Mouse (Mus musculus) regulatory T cell (primary cell): ENCODE measurements around the gene Nbeal2.
"Not testable (repeated sequence)": the region's sequence is repeated elsewhere in the genome, so short reads cannot be mapped to it uniquely, and the experiment has no call there.

ENCODE experiments used
- in situ Hi-C: fragments of 300-600 bp; cut with MboI, MseI; formaldehyde crosslinking; loops from one replicate; pipeline ENCODE4 v1.15.1; 2025; ENCODE audit warnings: high pct_unique_total_duplicates

Nbeal2 gene

DNA sequence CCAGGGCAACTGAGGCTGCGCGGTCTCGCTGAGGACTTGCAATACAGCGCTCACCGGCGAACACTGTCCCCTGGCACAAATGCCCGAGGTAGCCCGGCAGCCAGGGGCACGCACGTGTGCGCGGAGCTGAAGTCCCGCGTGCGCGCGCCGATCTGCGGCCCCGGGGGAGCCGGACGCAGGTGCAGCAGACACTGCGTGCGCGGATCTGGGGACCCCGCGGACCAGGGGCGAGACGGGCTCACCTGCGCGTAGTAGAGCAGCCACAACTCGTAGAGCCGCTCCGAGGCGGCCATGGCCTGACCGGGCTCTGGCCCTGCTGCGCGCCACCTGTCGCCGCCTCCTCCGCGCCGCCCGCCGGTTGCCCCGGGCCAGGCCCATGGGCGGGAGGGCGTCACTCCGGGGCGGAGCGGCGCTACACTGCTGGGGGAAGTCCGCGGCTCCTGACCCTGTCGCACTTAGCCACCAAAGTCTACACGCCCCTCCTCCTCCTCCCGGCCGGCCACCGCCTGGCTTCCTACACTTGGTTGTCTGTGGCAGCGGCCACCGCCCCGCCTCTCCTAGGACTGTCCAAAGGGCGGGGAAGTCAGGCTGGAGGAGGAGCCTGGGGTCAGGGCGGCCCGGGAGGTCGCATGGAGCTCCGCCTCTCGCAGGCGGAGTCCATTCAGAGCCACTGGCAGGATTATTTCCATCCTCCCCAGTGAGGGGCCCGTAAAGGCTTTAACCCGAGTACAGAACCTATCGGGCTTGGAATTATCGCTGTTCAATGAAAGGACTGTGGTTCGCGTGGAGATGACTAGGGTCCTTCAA, at the start of gene Nbeal2:
Gene Nbeal2, minus strand, starts transcription at position 507 of the 807 bp plus-strand sequence.
- in situ Hi-C loops, result no loop called here

DNA sequence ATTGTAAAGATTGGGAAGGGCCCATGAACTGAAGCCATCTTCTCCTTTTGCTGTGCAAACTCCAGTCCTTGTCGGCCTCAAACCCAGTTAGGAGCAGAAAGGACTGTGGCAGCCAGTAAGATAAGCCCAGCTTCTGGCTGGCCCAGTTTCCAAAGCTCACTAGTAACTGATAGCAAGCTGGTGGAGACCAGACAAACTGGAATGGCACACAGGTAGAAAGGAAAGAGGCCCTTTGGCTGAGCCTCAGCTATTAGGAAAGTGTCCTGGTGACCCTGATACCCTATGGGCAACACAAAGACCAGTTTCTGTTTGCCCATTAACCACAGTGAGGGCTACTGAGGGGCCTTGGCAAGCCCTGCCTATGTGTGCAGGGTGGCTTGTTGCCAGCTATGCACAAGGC, 48.9 kb upstream of the Nbeal2 start:
- in situ Hi-C loops, result no loop called here

DNA sequence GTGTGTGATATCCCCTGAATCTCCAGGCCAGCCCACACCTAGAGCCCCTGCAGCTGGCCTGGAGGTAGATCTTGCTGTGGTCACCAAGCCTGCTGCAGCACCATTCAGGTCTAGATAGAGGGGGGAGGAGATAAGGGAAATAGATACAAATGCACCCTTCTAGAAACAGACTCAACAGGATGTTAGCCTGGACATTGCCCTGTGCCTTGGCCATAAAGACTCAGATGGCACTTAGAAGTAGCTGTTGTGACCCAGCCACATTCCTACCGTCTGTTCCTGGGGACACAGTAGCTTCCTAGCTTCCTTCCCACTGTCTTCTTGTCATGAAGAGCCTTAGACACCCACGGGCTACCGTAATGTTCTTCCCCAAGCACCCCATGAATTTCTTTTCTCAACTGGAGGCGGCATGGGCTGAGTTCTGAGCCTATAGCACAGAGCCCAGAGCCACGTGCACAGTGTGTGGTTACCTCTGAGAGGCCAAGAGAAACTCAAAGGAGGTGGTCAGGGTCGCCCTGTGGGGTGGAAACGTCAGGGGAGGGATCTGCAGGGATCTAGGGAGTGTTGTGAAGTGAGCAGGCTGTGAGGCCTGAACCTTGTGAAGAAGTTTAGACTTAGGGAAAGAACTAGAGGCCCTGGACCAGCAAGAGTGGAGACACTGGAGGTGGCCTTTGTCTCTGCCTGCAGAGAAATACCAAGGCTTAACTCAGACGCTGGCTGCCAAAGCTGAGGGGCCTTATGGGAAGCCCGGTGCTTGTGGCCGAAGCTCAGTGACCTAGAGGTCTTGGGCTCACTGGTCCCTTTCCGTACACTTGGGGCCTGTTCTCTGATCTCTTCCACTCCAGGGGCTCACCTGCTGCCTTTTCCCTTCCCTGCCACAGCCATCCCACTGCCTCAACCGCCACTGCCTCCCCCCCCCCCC, 47.4 kb upstream of the Nbeal2 start:
- in situ Hi-C loops, result no loop called here

DNA sequence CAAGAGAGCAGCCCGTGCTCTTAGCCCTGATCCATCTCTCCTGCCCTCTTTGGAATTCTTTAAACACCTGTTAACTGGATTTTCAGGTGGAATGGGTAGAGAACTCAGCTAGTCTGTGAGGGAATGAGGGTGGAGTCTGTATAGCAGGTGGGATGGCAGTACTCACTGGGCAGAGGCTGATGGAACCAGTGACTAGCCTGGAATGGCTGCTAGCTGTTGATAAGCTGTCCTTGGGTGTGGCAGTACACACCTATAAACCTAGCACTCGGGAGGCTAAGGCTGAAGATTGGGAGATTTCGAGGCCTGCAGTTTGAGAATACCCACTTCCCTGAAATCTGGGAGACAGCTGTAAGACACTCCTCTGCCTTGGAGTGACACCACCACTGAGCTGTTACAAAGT, 45.6 kb upstream of the Nbeal2 start:
- in situ Hi-C loops, result no loop called here

DNA sequence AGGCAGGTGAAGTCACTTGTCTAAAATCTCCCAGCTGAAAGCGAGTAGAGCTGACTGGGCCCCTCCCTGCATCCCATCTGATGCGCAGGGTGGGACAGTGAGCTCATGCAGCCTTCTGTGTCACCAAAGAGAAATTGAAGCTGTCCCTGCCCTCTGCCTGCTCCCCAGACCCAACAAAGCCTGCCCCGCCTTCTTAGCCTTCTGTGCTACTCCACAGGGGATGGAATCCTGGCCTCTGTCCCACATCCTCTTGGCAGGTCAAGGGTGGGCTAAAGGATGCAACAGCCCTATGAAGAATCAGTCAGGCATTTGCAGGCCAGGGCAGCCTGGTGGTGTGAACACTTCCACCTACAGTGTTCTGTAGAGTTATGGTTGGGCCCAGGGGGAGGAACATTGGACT, 43.5 kb upstream of the Nbeal2 start:
- in situ Hi-C loops, result no loop called here

DNA sequence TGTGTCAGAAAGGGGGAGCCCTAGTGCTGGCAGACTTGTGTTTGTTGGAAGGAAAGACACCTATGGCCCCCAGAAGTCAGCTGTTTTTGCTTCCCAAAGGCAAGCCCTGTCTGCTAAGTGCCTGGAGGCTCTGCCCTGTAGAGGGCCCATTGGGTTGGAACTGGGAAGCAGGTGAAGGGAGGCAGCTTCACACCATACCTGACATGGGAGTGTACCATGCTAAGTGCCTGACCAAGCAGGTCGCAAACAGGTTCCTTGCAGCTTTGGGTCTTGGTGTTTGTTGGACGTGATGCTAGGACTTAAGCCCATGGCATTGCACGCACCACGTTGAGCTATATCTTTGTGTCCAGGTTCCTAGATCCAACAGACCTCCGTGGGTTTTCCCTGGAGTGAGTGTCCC, 42.5 kb upstream of the Nbeal2 start:
- in situ Hi-C loops, result no loop called here

DNA sequence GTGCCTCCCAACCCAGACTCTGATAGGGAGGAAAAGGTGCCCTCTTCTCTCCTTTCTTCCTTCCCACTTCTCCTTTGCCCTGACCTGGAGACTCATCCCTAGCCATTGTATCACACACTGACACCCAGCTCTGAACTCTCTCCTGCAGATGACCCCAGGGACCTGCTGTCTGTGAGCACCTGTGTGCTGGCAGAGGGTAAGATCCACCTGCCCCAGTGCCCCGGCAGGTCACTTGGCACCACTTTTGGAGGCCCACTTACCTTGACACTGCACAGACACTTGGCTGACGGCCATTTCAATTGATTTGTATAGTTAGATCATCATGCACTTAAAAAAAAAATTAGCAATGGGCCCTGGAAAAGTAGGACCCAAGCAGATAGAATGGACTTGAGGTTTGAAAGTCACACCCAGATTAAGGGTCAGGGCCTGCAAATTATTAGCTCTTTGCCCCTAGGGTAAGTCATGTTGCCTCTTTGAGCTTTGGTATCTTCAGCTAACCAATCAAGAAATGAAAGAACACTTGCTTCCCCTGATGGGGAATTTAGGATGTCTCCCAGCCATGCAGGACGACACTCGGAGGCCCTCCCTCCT, 41.3 kb upstream of the Nbeal2 start:
- in situ Hi-C loops, result no loop called here

DNA sequence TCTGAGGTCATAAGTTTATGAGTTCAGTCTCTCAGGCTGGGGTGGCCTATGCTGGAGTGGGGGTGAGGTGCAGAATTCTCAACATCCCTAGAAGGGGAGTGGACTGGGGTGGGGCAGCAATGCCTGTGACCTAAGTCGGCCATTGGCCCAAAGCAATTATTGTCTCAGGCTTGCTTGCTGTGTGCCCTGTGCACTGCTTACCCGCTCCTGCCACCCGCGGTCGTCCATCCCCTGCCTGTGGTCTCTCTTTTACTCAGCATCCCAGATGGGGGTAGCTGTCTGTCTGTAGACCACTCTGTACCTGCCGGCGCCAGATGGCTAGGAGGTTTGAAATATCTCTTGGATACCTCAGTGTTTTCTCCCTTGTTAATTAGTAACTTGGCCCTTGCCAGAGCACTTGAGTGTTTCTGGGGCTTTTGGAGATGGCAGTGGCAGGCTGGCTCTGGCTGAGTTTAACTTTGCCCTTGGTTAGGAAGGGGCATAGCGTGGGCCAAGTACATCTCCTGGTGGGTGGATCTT, 35.4 kb upstream of the Nbeal2 start:
- in situ Hi-C loops, result no loop called here

DNA sequence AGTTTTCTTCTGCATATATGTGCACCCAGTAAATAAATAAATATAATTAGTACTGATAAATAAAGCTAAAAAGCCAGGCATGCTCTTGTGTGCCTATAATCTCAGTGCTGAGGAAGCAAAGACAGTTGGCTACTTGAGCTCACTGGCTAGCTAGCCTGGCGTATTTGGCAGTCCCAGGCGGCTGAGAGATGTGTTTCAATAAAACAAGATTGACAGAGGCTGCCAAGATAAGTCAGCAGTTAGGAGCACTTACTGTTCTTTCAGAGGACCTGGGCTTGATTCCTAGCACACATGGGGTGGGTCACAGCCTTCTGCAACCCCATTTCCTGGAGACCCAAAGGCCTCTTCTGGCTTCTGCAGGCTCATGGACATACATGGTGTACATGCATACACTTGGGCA, 33.9 kb upstream of the Nbeal2 start:
- in situ Hi-C loops, result no loop called here

DNA sequence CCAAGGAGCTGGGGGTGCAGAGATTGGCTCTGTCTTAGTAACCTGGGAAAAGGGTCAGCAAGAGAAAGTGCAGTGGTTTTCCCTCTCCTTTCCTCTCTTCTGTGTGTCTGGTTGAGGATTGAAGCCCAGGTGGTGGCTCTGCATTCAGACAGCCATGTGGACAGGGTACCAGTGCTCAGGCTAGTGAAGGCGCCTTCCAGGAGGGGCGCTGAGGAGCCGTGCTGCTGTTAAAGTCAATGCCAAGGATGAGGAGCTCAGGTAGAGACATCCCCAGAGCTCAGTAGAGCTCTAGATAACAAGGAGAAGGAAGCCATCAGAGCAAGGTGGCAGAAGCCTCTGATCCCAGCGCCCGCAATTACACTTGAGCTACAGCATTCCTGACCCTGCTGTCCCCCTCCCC, 33.1 kb upstream of the Nbeal2 start:
- in situ Hi-C loops, result no loop called here

DNA sequence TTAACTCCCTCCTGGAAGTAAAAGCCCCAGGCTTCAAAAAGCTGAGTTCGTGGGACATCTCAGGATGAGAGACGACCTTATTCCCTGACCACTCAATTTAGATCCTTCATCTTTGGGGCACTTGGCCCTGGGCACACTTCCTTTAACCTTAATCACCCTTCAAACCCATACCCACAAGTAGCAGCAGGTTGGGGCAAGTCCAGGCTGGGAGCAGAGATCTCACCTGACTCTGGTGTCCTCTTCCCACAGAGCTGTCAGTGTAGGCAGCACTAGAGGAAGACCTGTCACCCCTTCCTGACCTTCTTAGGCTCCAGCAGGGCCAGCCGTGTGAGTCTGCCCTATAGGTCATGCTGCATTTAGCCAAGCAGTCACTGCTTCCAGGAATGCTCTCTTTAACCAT, 32.5 kb upstream of the Nbeal2 start:
- in situ Hi-C loops, result no loop called here

DNA sequence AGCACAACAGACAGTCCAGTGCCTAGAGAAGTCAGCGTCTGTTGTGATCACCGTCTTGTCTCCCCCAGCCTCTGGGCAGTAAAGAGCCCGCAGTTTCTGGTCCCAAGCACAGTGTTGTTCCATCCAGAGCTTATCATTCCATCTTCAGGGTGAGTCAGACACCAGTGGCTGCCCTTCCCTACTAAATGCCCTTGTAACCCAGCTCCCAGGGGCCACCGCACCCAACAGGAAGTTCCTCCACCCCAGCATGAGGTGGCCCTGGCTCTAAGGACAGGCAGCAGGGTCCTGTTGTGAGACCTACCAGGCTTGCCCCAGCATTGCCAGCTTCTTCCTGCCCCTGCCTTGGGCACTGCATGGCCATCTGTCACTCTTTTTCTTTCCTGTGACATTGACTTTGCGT, 31.6 kb upstream of the Nbeal2 start:
- in situ Hi-C loops, result no loop called here

DNA sequence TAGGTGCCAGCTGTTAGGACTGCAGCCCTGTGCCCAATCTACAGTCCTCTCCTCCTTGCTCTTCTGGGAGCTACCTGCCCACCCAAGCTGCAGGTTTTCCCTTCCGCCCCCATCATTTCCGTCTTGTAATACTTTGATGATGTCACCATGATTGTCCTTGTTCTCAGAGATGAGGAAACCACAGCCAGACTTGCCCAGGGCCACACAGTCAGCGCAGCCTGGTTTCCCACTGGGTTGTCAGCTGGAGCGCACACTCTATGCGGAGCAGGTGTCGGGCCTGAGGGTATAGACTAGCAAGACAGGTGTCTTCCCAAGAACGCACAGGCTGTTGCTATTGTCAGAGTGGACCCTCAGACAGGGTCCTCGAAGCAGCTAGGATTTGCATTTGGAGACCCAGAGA, 31.2 kb upstream of the Nbeal2 start:
- in situ Hi-C loops, result no loop called here

DNA sequence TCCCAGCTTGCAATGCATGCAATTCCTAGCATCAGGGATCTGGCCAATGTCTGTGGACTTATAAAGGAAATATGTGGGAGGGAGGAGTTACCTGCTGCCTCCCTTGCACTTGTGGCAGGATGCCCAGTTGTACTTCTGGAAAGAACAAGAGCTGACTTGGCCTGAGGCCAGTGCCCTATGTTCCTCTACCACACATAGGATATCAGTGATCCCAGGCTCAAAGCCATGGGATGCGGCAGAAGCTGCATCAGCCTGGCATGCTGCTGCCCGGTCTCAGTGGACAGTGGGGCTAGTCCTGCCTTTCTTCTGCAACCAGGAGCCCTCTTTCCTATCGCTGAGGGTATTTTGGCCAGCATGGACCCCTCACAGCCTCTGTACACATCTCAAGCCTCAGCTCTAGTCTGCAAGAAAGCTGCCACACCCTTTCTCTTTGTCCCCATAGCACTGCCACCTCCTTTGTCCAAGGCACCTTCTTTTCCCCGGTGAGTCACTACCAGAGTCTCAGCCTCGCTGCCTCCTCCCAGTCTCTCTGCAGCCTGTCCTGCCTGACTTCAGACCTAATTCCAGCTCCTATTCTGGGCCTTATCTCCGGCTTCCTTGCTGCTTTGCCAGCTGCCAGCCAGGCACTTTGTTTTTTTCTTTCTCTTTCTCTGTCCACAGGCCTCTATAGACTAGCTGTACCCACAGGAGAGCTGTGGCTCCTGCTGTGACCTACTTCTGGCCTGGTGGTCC, 30.3 kb upstream of the Nbeal2 start:
- in situ Hi-C loops, result no loop called here

DNA sequence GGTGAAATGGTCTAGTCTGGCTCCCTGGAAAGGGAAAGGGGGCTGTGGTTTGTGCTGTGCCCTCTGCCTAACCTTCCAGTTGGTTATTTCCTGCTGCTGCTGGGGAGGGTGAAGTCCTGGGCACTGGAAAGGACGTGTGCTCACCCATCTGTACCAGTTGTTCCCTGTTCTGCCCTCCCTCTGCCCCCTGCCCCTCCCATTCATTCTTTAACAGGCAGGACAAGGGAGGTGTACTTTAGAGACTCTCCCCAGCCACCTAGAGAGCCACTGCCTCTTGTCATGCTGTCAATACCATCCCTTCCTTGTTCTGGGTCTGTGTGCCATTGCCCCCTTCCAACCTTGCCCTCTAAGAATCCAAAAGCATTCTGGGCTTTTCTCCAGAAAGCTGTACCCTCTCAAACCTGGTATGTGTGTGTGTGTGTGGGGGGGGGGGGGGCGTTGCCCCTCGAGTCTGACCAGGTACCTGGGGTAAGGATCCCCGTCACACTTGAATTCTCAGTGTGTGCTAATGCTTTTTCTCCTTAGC, 29.7 kb upstream of the Nbeal2 start:
- in situ Hi-C loops, result no loop called here

DNA sequence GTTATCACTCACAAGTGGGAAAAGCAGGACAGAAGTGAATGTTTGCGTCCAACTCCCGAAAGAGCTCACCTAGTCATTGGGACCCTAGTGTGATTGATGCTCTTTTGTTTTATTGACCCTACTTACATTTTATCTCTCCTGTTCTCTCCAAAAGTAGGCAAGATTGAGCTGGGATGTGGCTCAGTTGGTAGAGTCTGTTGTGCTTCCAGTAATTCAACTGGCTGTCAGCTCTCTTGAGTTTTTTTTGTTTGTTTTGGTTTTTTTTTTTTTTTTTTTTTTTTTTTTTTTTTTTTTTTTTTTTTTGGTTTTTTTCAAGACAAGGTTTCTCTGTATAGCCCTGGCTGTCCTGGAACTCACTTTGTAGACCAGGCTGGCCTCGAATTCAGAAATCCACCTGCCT, 28.7 kb upstream of the Nbeal2 start:
- in situ Hi-C loops, result not testable (repeated sequence)

DNA sequence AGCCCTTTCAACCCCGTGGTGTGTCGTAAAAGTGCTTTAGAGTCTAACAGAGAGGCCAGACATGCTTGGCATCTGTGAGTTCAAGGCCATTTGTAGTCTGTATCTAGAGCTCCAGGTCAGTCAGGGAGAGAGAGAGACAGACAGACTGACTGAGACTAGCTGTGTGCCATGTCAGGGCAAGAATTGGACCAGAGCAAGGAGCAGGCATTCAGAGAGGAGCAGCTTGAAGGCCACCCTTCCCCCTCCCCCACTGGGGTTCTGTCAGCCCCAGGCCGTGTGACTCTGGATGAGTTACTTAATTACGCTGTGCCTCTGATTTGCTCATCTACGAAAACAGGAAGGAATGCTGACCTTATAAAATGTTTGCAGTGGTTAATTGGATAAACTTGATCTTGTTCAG, 28.3 kb upstream of the Nbeal2 start:
- in situ Hi-C loops, result no loop called here

DNA sequence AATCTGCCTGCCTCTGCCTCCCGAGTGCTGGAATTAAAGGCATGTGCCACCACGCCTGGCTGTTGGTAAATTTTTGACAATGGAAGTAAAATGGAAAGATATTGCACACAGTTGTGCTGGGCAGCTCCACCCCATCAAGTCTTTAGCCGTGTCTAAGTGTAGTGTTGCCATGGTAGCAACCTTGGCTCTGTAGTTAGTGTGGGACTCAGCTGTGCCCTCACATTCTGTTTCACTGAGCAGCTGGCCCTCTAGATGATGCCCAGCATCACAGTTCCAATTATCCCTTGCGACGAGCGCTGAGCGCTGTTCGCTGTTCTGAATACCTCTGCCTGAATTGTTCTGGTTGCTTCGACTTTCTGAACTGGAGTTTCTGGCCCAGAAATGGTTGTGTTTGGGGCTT, 27.9 kb upstream of the Nbeal2 start:
- in situ Hi-C loops, result no loop called here

DNA sequence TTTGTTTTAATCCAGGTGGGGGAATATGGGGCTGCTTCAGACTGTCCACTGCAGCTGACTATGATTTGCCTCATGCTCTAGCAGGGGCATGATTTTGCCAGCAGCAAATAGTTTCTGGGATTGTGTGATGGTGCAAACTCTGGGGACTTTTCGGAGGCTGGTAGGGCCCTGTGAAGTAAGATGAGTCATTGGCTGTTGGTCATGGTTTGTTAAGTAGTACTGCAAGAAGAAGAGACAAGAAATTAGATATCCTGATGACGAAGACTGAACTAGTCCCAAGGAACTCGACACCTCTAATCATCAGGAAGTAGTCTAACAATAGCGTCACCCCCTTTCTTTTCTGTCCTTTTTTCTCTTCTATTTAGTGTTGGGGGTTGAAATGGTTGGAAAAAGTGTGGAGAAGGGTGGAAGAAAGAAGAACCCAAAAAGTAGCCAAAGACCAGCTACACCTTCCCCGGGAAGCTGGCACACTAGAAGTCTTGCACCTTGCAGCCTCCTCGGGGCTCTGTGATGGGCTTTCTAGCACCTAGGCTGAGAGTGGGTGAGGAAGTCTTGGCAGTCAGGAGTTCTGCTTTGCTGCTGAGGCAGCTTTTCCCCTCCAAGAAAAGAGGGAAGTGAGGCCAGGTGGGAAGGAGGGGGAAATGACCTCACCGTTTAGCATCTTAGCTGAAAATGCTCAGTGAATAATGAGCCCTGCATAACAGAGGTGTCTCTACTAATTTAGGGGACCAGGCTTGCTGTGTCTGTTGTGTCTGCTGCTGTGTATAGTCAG, 27.0 kb upstream of the Nbeal2 start:
- in situ Hi-C loops, result no loop called here

DNA sequence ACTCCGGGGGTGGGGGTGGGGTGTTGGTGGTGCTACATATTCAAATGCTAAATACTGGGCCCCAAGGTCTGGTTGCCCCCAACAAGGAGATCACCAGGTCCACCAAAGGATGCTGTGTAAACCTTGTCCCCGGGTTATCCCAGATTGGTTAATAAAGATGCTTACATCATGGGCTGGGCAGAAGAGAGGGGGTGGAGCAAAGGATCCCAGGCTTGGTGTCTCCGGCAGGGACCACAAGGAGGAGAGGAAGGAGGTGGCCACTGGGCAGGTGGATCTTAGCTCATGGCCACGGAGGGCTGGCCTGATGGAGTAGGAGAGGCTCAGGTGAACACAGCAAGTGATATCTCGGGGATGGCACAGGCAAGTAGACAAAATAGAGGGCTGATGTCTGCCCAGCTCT, 24.9 kb upstream of the Nbeal2 start:
- in situ Hi-C loops, result no loop called here

DNA sequence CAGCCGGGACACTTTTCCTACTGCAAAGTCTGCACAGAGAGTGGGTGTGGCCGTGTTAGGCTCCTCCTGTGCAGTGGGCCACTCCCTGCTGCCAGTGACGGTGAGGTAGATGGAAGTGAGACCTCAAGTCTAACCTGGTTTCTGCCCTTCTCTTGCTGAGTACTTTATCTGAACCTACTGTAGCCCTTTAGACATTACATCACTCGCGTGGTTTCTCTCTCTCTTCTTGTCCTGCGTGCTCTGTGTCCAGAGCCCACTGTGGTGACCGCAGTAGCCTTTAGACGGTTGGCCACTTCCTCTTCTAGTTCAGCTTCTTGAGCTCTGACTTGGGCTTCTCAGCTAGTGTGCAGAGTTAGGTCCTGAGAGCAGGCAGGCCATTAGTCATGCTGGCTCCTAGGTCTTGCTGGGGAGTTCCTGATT, 22.5 kb upstream of the Nbeal2 start:
- in situ Hi-C loops, result no loop called here
